Mouse (Mus musculus): ENCODE data around the gene Josd2. TPM values are rescaled to one million over a fixed set of nuclear protein-coding genes. Genes with fewer than 3 reads are reported as not detected.

Gene Josd2
- polyA plus RNA-seq, 1 experiment from 2014 or later = 63.1 TPM

- peaks cover 49% of the 10 kb centered on the region for H3K27me3 ChIP-seq (ENCODE audit: insufficient read depth, low read length)
- H3K4me1 ChIP-seq (ENCODE audit: insufficient read depth) = peaks cover 15% of the 10 kb centered on the region
- no peak overlapping the region for H3K27ac ChIP-seq (ENCODE audit: low read depth)
- H3K9ac ChIP-seq (replicated peaks) = no peak overlapping the region
- no peak for ATAC-seq
- no peak overlapping the region for H3K4me2 ChIP-seq (ENCODE audit: low read depth, low read length)
- H3K36me3 ChIP-seq (replicated peaks; ENCODE audit: insufficient read depth, low read length) = no peaks in the 10 kb centered on the region
- 55% methylated on average over 31 of the region's 31 CpGs for WGBS (ENCODE audit: insufficient replicate concordance)
- no peak overlapping the region for H3K4me3 ChIP-seq (ENCODE audit: low read depth, low read length)
- DNase-seq = peak; percentile 13
- TF ChIP-seq EP300 (IDR thresholded peaks at IDR 0.05; ENCODE audit: low read depth) (no peak), CTCF (IDR thresholded peaks at IDR 0.05; ENCODE audit: low read depth) (no peak)
- no peaks in the 10 kb centered on the region for H3K9me3 ChIP-seq (ENCODE audit: low read length)
These were observed 6.8 kb upstream of the Josd2 start for GRCm38 (mm10) chr7:44460767-44461502.

- peaks cover 12% of the 10 kb centered on the region for H3K4me1 ChIP-seq (ENCODE audit: insufficient read depth)
- no peaks in the 10 kb centered on the region for H3K36me3 ChIP-seq (replicated peaks; ENCODE audit: insufficient read depth, low read length)
- H3K9me3 ChIP-seq (ENCODE audit: low read length) = no peaks in the 10 kb centered on the region
- WGBS (ENCODE audit: insufficient replicate concordance) = 44% methylated on average over 51 of the region's 57 CpGs
- TF ChIP-seq EP300 (IDR thresholded peaks at IDR 0.05; ENCODE audit: low read depth) (no peak), CTCF (IDR thresholded peaks at IDR 0.05; ENCODE audit: low read depth) (no peak)
- no peak overlapping the region for H3K27ac ChIP-seq (ENCODE audit: low read depth)
- no peak overlapping the region for H3K9ac ChIP-seq (replicated peaks)
- peaks cover 49% of the 10 kb centered on the region for H3K27me3 ChIP-seq (ENCODE audit: insufficient read depth, low read length)
- no peak overlapping the region for H3K4me3 ChIP-seq (ENCODE audit: low read depth, low read length)
- ATAC-seq (no peak), DNase-seq (peak; percentile 14)
- no peak overlapping the region for H3K4me2 ChIP-seq (ENCODE audit: low read depth, low read length)
These were observed 6.1 kb upstream of the Josd2 start for GRCm38 (mm10) chr7:44461503-44462217.

DNA sequence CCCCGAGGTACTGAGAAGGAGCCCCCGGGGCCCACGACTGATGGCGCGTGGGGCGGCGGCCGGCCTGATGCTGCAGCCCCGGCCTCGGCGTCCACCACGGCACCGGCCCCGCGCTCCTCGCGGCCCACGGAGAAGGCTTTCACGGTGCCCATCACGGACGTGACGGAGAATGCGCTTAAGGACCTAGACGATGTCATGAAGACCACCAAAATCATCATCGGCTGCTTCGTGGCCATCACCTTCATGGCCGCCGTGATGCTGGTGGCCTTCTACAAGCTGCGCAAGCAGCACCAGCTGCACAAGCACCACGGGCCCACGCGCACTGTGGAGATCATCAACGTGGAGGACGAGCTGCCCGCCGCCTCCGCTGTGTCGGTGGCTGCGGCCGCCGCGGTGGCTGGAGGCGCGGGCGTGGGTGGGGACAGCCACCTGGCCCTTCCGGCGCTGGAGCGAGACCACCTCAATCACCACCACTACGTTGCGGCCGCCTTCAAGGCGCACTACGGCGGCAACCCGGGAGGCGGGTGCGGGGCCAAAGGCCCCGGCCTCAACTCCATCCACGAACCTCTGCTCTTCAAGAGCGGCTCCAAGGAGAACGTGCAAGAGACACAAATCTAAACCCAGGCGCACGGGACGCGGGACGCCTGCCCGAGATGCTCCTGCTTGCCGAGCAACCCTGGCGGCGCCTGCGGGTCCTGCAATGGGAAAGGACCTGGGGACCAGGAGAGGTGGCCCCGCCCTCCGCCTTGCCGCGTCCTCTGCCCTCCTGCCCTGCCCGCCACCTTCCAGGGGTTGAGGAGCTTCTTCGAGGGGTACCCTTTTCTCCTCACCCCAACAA lies 5.3 kb upstream of the Josd2 start:
- peaks cover 18% of the 10 kb centered on the region for H3K4me1 ChIP-seq (ENCODE audit: insufficient read depth)
- peaks cover 49% of the 10 kb centered on the region for H3K27me3 ChIP-seq (ENCODE audit: insufficient read depth, low read length)

DNA sequence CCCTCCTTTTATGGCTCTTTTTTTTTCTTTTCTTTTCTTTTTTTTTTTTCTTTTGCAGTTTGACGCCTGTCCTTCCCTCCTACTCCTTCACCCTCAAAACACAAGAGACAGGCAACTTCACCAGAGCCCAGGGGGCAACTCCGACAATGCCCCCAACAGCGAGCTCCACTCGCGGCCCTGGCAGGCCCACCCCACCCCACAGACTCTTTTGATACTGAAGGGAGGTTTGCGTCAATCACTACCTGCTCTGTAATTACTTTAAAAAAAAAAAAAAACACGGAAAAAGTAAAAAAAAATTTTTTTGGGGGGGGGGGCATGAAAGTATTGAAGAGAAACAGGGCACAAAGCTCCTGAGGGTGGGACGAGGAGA lies 4.7 kb upstream of the Josd2 start:
- ATAC-seq = no peak
- no peak overlapping the region for H3K9ac ChIP-seq (replicated peaks)
- no peaks in the 10 kb centered on the region for H3K36me3 ChIP-seq (replicated peaks; ENCODE audit: insufficient read depth, low read length)
- WGBS (ENCODE audit: insufficient replicate concordance) = 26% methylated on average over 8 of the region's 8 CpGs
- H3K9me3 ChIP-seq (ENCODE audit: low read length) = no peaks in the 10 kb centered on the region
- DNase-seq = no peak
- TF ChIP-seq CTCF (IDR thresholded peaks at IDR 0.05; ENCODE audit: low read depth) = no peak
- TF ChIP-seq EP300 (IDR thresholded peaks at IDR 0.05; ENCODE audit: low read depth) = no peak
- peaks cover 18% of the 10 kb centered on the region for H3K4me1 ChIP-seq (ENCODE audit: insufficient read depth)
- H3K4me2 ChIP-seq (ENCODE audit: low read depth, low read length) = no peak overlapping the region
- H3K4me3 ChIP-seq (ENCODE audit: low read depth, low read length) = no peak overlapping the region
- H3K27me3 ChIP-seq (ENCODE audit: insufficient read depth, low read length) = peaks cover 49% of the 10 kb centered on the region
- H3K27ac ChIP-seq (ENCODE audit: low read depth) = no peak overlapping the region

More for the DNA sequence above, 5.3 kb upstream of the Josd2 start:
- no peak for ATAC-seq
- no peak overlapping the region for H3K9ac ChIP-seq (replicated peaks)
- peak; percentile 75 for DNase-seq
- no peak overlapping the region for H3K27ac ChIP-seq (ENCODE audit: low read depth)
- H3K36me3 ChIP-seq (replicated peaks; ENCODE audit: insufficient read depth, low read length) = no peaks in the 10 kb centered on the region
- H3K4me3 ChIP-seq (ENCODE audit: low read depth, low read length) = no peak overlapping the region
- H3K9me3 ChIP-seq (ENCODE audit: low read length) = no peaks in the 10 kb centered on the region
- no peak for TF ChIP-seq EP300 (IDR thresholded peaks at IDR 0.05; ENCODE audit: low read depth)
- peak; percentile 53 for TF ChIP-seq CTCF (IDR thresholded peaks at IDR 0.05; ENCODE audit: low read depth)
- no peak overlapping the region for H3K4me2 ChIP-seq (ENCODE audit: low read depth, low read length)
- WGBS (ENCODE audit: insufficient replicate concordance) = 6% methylated on average over 60 of the region's 77 CpGs

DNA sequence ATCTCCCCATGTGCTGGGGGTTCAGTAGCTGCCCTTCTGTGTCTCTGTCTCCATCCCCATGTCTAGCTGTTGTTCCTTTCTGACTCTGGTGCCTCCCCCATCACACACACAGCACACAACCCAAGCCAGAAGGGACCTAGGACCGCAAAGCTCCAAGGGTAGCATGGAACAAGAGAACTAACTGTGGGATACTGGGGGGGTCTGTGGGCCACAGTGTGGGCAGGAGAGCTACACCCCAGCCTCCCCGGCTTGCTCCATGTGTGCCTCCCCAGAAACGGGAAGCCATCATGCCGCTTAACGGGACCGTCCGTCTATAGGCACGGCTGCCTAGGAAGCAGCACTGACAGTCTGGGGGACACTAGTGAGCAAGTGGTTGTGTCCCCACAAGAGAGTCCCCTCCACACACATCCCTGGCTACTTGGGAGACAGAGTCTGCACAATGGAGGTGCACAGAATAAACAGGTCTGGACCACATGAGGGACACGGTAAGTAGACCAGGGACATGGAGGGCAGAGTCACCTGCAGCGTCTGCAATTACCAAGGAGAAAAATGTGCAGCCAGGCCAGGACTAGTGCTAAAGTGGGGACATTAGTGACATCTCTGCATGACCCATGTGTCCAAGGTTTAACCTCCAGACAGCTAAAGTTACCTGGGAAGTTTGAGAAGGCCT lies 4.1 kb upstream of the Josd2 start:
- Histone ChIP-seq H3K4me2 (ENCODE audit: low read depth, low read length) (no peak overlapping the region), H3K4me1 (ENCODE audit: insufficient read depth) (peaks cover 22% of the 10 kb centered on the region), H3K9me3 (ENCODE audit: low read length) (no peaks in the 10 kb centered on the region), H3K4me3 (ENCODE audit: low read depth, low read length) (no peak overlapping the region), H3K9ac (replicated peaks) (no peak overlapping the region), H3K36me3 (replicated peaks; ENCODE audit: insufficient read depth, low read length) (no peaks in the 10 kb centered on the region), H3K27me3 (ENCODE audit: insufficient read depth, low read length) (peaks cover 49% of the 10 kb centered on the region), H3K27ac (ENCODE audit: low read depth) (no peak overlapping the region)
- ATAC-seq (no peak), DNase-seq (peak; percentile 13)
- TF ChIP-seq CTCF (IDR thresholded peaks at IDR 0.05; ENCODE audit: low read depth) (no peak), EP300 (IDR thresholded peaks at IDR 0.05; ENCODE audit: low read depth) (no peak)
- 76% methylated on average over 10 of the region's 10 CpGs for WGBS (ENCODE audit: insufficient replicate concordance)
